Mouse (Mus musculus): ENCODE data around the gene Cpne7. TPM values are rescaled to one million over a fixed set of nuclear protein-coding genes. Genes with fewer than 3 reads are reported as not detected.

Gene Cpne7
- total and polyA plus RNA-seq, 3 experiments = 3.5 to 4.5 TPM; not detected in 1

DNA sequence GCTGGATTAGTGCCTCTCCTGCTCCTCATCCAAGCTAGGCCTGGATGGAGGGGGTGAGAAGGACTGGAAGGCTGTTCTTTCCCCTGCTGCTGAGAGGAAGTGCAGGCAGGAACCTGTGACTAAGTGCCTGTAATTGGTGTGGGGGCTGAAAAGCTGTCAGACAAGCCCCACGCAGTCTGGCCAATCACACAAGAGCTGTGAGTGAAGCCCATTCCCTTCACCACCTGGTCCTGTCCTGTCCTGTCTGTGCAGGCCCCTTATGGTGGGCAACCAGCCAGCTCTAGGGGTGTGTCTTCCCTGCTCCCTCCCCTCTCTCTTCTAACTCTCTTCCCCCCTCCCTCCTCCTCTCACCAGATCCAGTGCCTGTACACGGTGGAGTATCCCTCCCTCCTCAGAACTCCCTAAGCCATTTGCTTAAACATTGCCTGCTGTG, 20.5 kb downstream of the Cpne7 start:
- Histone ChIP-seq H3K4me3 (ENCODE audit: control insufficient read depth in 1 of 2, insufficient read depth in 1 of 2, low read depth in 2 of 2, low read length in 2 of 2) (no peak overlapping the region), H3K4me1 (ENCODE audit: control insufficient read depth in 1 of 2, insufficient read depth in 2 of 2, low read length in 2 of 2) (no peaks in the 10 kb centered on the region), H3K79me2 (ENCODE audit: control insufficient read depth, insufficient read depth, low read length, poor library complexity) (no peaks in the 10 kb centered on the region), H3K9ac (ENCODE audit: control insufficient read depth, low read depth, low read length, poor library complexity, severe bottlenecking) (no peak overlapping the region), H3K9me3 (replicated peaks; ENCODE audit: insufficient read depth, low read length) (no peaks in the 10 kb centered on the region), H3K27ac (ENCODE audit: control insufficient read depth, low read depth, low read length) (no peak overlapping the region), H3K36me3 (ENCODE audit: control insufficient read depth in 1 of 2, insufficient read depth in 2 of 2, low read length in 2 of 2) (no peaks in the 10 kb centered on the region), H3K27me3 (ENCODE audit: control insufficient read depth in 1 of 2, insufficient read depth in 2 of 2, low read length in 2 of 2) (no peaks in the 10 kb centered on the region)
- DNase-seq (ENCODE audit: low read depth, low spot score) = no peak
- TF ChIP-seq E2F4 (IDR thresholded peaks at IDR 0.05; ENCODE audit: borderline replicate concordance, low read depth, low read length) = no peak
- TF ChIP-seq CHD2 (IDR thresholded peaks at IDR 0.05; ENCODE audit: low read length) = no peak
- TF ChIP-seq GABPA (IDR thresholded peaks at IDR 0.05; ENCODE audit: low read depth, low read length) = no peak
- no peak for TF ChIP-seq NELFE (IDR thresholded peaks at IDR 0.05; ENCODE audit: low read depth, low read length)
- TF ChIP-seq GATA1 (IDR thresholded peaks at IDR 0.05; ENCODE audit: low read depth, low read length) = no peak
- no peak for TF ChIP-seq JUND (IDR thresholded peaks at IDR 0.05; ENCODE audit: low read depth, low read length)
- TF ChIP-seq MAFK (IDR thresholded peaks at IDR 0.05; ENCODE audit: borderline replicate concordance, low read depth, low read length) = no peak
- no peak for TF ChIP-seq MYC (IDR thresholded peaks at IDR 0.05; ENCODE audit: low read depth, low read length)
- no peak for TF ChIP-seq TAL1 (IDR thresholded peaks at IDR 0.05; ENCODE audit: low read length)
- no peak for TF ChIP-seq USF2 (IDR thresholded peaks at IDR 0.05; ENCODE audit: borderline replicate concordance in 1 of 2, insufficient read depth in 1 of 2, low read depth in 1 of 2, low read length in 2 of 2)
- no peak for TF ChIP-seq SMC3 (IDR thresholded peaks at IDR 0.05; ENCODE audit: low read depth, low read length)
- no peak for TF ChIP-seq MEF2A (IDR thresholded peaks at IDR 0.05; ENCODE audit: extremely low read depth, insufficient replicate concordance, low read depth, low read length, poor library complexity, severe bottlenecking)
- TF ChIP-seq TBP (IDR thresholded peaks at IDR 0.05; ENCODE audit: low read depth, low read length) = no peak
- TF ChIP-seq ZKSCAN1 (IDR thresholded peaks at IDR 0.05; ENCODE audit: low read depth, low read length) = no peak
- no peak for TF ChIP-seq MAZ (IDR thresholded peaks at IDR 0.05; ENCODE audit: low read depth, low read length)
- no peak for TF ChIP-seq ZNF384 (IDR thresholded peaks at IDR 0.05; ENCODE audit: low read depth, low read length)
- TF ChIP-seq SIN3A (IDR thresholded peaks at IDR 0.05; ENCODE audit: low read length) = no peak
- TF ChIP-seq EP300 (IDR thresholded peaks at IDR 0.05; ENCODE audit: low read depth in 1 of 2, low read length in 2 of 2) = no peak
- no peak for TF ChIP-seq MXI1 (IDR thresholded peaks at IDR 0.05; ENCODE audit: low read depth, low read length)

GRCm38 (mm10) chr8:123138741-123139140, 21.6 kb downstream of the Cpne7 start:
- DNase-seq (ENCODE audit: low read depth, low spot score) = no peak
- Histone ChIP-seq H3K27me3 (ENCODE audit: control insufficient read depth in 1 of 2, insufficient read depth in 2 of 2, low read length in 2 of 2) (no peaks in the 10 kb centered on the region), H3K9ac (ENCODE audit: control insufficient read depth, low read depth, low read length, poor library complexity, severe bottlenecking) (no peak overlapping the region), H3K9me3 (replicated peaks; ENCODE audit: insufficient read depth, low read length) (no peaks in the 10 kb centered on the region), H3K4me3 (ENCODE audit: control insufficient read depth in 1 of 2, insufficient read depth in 1 of 2, low read depth in 2 of 2, low read length in 2 of 2) (no peak overlapping the region), H3K36me3 (ENCODE audit: control insufficient read depth in 1 of 2, insufficient read depth in 2 of 2, low read length in 2 of 2) (no peaks in the 10 kb centered on the region), H3K27ac (ENCODE audit: control insufficient read depth, low read depth, low read length) (no peak overlapping the region), H3K4me1 (ENCODE audit: control insufficient read depth in 1 of 2, insufficient read depth in 2 of 2, low read length in 2 of 2) (no peaks in the 10 kb centered on the region), H3K79me2 (ENCODE audit: control insufficient read depth, insufficient read depth, low read length, poor library complexity) (no peaks in the 10 kb centered on the region)
- TF ChIP-seq ZKSCAN1 (IDR thresholded peaks at IDR 0.05; ENCODE audit: low read depth, low read length) (no peak), TBP (IDR thresholded peaks at IDR 0.05; ENCODE audit: low read depth, low read length) (no peak), USF1 (IDR thresholded peaks at IDR 0.05; ENCODE audit: low read depth, low read length) (no peak), MAFK (IDR thresholded peaks at IDR 0.05; ENCODE audit: borderline replicate concordance, low read depth, low read length) (no peak), RCOR1 (IDR thresholded peaks at IDR 0.05; ENCODE audit: low read depth, low read length) (no peak), POLR2A (IDR thresholded peaks at IDR 0.05; ENCODE audit: control insufficient read depth in 1 of 2, insufficient read depth in 1 of 2, low read depth in 1 of 2, low read length in 2 of 2, poor library complexity in 1 of 2) (no peak)
